Mouse (Mus musculus): ENCODE measurements at regions not wholly inside any gene's neighbourhood (a gene's known extent, or its start where the extent isn't known, plus 50 kb on each side); places are given as distances from the start of the nearest gene placed in this dataset.

DNA sequence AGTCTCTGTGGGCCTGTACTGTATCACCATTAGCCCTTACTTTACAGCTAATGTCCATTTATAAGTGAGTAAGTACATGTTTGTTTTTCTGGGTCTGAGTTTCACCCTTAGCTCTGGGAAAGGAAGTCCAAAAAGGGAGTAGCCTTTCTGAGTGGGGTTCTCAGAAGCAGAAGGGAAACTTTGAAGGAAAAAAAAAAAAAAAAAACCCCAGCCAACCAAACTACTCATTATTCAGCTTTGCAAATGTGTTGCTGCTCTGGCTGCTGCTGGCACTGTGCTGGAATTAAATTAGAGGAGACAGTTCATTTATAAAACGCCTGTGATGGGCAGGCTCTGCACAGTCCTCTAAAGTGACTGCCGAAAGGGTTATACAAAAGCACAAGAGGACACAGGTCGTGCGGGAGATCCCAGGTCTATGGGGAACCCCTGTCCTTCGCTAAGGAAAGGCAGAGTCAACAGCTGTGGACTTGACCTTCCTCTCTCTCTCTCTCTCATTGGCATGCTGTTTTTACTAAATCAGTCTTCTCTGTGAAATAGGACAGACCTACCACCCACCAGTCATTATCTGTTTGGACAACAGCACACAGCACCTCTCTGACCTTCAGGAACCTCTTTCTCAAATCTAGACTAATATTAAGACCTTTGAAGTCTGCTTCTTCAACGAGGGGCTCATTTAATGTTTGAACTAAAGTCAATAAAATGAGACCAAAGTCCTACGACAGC is 165.4 kb downstream of the Cd47 start:
- no peak overlapping the region for H3K4me3 ChIP-seq
- 54% methylated on average over 7 of the region's 7 CpGs for WGBS
- no peaks in the 10 kb centered on the region for H3K27me3 ChIP-seq (replicated peaks; ENCODE audit: low read depth, poor library complexity, severe bottlenecking)
- peaks cover 20% of the 10 kb centered on the region for H3K4me1 ChIP-seq
- H3K36me3 ChIP-seq (replicated peaks) = no peaks in the 10 kb centered on the region
- no peaks in the 10 kb centered on the region for H3K9me3 ChIP-seq
- H3K27ac ChIP-seq (replicated peaks) = no peak overlapping the region
- no peak for DNase-seq (ENCODE audit: low spot score)

DNA sequence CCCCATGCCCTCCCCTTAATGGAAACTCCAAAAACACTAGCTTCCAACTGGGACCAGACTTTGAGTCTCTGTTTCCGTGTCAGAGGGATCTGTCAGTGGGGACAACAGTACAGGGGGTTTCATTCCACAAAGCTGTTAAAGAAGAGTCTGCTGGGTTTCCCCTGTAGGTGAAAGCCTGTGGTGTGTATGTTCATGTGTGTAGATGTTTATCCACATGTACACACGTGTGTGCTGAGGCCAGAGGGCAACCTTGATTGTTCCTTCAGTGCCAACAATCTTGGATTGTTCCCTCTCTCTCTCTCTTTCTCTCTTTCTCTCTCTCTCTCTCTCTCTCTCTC is 165.9 kb downstream of the Cd47 start:
- WGBS = 70% methylated on average over 2 of the region's 2 CpGs

DNA sequence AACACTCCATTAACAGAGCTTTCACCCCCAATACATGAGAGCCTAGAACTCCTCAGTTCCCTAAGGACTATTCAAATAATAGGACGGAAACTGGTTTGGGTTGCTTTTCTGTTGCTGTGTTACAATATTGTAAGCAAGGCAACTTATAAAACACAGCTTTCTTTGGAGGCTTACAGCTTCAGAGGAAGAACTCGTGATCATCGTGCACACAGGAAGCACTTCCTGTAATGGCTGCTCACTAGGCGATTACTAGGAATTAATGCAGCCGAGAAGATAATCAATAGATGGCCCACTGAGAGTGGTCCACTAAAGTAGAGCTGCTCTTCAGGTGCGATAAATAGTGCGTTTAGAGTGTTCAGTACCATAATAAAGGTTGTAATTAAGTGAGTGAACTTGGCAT is 166.8 kb downstream of the Cd47 start:
- 89% methylated on average over 7 of the region's 7 CpGs for WGBS

More for the DNA sequence above, 165.9 kb downstream of the Cd47 start:
- H3K27ac ChIP-seq (replicated peaks) = no peak overlapping the region
- no peak overlapping the region for H3K4me3 ChIP-seq
- peaks cover 20% of the 10 kb centered on the region for H3K4me1 ChIP-seq
- no peaks in the 10 kb centered on the region for H3K9me3 ChIP-seq
- no peaks in the 10 kb centered on the region for H3K36me3 ChIP-seq (replicated peaks)
- no peak for DNase-seq (ENCODE audit: low spot score)
- no peaks in the 10 kb centered on the region for H3K27me3 ChIP-seq (replicated peaks; ENCODE audit: low read depth, poor library complexity, severe bottlenecking)

DNA sequence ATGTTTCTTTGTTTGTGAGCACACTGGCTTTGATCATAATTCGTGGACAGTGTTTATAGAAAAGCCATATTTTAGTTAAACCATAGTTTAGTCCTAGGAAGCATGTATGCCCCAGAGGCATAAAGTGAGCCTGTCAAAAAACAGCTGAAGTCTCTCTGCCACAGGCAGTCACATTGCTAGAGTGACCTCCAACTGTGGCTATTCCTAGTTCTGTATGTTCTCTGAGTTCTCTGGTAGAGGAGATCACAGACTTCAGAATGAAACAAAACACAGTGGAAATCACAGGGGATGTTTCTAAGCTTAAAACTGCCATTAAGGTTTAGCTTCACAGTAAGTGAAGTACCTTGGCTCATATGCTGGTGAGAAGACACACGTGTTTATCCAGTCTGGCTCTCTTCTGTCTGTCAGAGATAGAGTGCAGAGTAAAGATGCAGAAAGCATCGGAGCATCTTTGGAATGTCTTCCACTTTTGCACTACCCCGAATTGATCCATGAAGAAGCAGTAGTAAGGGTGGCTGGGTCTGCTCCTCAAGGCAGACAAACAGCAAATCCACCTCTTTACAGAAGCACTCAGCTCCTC is 168.0 kb downstream of the Cd47 start:
- Histone ChIP-seq H3K27me3 (replicated peaks; ENCODE audit: low read depth, poor library complexity, severe bottlenecking) (no peaks in the 10 kb centered on the region), H3K27ac (replicated peaks) (no peak overlapping the region), H3K4me1 (peaks cover 20% of the 10 kb centered on the region), H3K36me3 (replicated peaks) (no peaks in the 10 kb centered on the region), H3K4me3 (no peak overlapping the region), H3K9me3 (no peaks in the 10 kb centered on the region)
- no peak for DNase-seq (ENCODE audit: low spot score)
- WGBS = 84% methylated on average over 4 of the region's 4 CpGs

More for the DNA sequence above, 166.8 kb downstream of the Cd47 start:
- no peak overlapping the region for H3K4me3 ChIP-seq
- H3K9me3 ChIP-seq = no peaks in the 10 kb centered on the region
- DNase-seq (ENCODE audit: low spot score) = no peak
- no peaks in the 10 kb centered on the region for H3K27me3 ChIP-seq (replicated peaks; ENCODE audit: low read depth, poor library complexity, severe bottlenecking)
- H3K36me3 ChIP-seq (replicated peaks) = no peaks in the 10 kb centered on the region
- no peak overlapping the region for H3K27ac ChIP-seq (replicated peaks)
- H3K4me1 ChIP-seq = peaks cover 20% of the 10 kb centered on the region

DNA sequence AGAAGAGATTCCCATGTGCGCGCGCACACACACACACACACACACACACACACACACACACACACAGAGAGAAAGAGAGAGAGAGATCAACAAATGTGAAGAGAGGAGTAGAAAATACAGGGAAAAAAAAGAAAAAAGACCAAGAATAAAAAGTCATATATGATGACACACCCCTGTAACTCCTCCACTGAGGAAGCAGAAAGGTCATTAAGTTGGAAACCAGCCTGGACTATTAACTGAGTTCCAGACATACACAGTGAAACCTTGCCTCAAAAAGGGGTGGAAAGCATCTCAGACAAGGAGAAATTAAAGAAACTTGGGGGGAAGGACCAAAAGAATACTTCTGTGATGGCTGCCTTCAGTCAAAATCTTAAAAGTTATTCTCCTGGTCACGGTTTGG is 168.7 kb downstream of the Cd47 start:
- H3K9me3 ChIP-seq = no peaks in the 10 kb centered on the region
- H3K4me1 ChIP-seq = peaks cover 20% of the 10 kb centered on the region
- no peaks in the 10 kb centered on the region for H3K36me3 ChIP-seq (replicated peaks)
- H3K27ac ChIP-seq (replicated peaks) = no peak overlapping the region
- H3K4me3 ChIP-seq = no peak overlapping the region
- H3K27me3 ChIP-seq (replicated peaks; ENCODE audit: low read depth, poor library complexity, severe bottlenecking) = no peaks in the 10 kb centered on the region
- no peak for DNase-seq (ENCODE audit: low spot score)
- 90% methylated on average over 4 of the region's 4 CpGs for WGBS

DNA sequence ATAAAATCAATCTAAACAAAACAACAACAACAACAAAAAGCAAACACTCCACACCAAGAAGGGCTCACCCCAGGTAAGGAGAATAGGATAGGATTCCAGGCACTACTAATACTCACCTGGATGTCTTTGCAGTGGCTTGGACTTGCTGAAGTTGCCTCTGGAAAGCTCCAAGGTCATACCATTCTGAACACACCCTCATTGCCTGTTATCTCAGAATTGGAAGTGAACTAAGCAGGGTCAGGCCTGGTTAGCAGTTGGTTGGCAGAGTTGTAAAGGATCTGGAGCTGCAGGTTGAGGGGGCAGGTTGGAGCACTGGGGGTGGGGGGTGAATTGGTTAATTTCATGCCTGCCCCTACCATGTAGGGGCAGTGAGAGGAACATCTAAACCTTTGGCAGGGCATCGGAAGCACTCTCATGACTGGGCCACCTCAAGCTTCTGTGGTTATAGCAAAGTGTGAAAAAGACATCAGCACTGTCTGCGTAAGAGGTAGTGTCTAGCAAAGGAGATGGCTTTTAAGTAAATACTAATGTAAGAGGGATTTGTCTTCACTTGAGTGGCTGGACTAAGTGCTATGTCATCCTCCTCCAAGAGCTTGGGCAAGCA is 169.5 kb downstream of the Cd47 start:
- WGBS = 93% methylated on average over 2 of the region's 2 CpGs

DNA sequence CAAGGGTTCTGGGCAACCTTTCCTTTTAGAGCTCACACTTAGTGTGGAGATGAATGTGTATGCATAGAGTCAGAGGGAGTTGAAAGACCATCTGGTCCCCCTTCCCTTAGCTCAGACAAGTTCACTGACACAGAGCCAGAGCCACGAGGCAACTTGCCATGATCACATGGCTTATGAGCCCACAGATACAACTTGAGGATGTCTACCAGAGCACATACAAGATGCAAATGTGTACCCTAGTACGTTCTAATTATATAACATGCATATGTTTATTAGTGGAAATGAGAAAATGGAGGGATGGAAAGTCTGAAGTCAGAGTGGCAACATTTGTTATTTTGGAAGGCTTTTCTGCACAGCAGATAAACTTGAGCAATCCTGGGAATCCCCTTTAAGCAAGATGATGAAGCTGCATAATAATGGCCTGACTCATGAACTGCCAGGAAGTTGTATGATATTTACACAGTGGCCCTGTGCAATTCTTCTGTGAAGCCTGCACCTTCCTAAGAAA is 170.0 kb downstream of the Cd47 start:
- H3K36me3 ChIP-seq (replicated peaks) = no peaks in the 10 kb centered on the region
- no peak for DNase-seq (ENCODE audit: low spot score)
- H3K4me3 ChIP-seq = no peak overlapping the region
- 77% methylated on average over 2 of the region's 2 CpGs for WGBS
- H3K9me3 ChIP-seq = no peaks in the 10 kb centered on the region
- H3K27ac ChIP-seq (replicated peaks) = no peak overlapping the region
- peaks cover 8% of the 10 kb centered on the region for H3K4me1 ChIP-seq
- no peaks in the 10 kb centered on the region for H3K27me3 ChIP-seq (replicated peaks; ENCODE audit: low read depth, poor library complexity, severe bottlenecking)

More for the DNA sequence above, 169.5 kb downstream of the Cd47 start:
- Histone ChIP-seq H3K4me1 (peaks cover 12% of the 10 kb centered on the region), H3K27ac (replicated peaks) (no peak overlapping the region), H3K4me3 (no peak overlapping the region), H3K36me3 (replicated peaks) (no peaks in the 10 kb centered on the region), H3K9me3 (no peaks in the 10 kb centered on the region), H3K27me3 (replicated peaks; ENCODE audit: low read depth, poor library complexity, severe bottlenecking) (no peaks in the 10 kb centered on the region)
- DNase-seq (ENCODE audit: low spot score) = no peak

DNA sequence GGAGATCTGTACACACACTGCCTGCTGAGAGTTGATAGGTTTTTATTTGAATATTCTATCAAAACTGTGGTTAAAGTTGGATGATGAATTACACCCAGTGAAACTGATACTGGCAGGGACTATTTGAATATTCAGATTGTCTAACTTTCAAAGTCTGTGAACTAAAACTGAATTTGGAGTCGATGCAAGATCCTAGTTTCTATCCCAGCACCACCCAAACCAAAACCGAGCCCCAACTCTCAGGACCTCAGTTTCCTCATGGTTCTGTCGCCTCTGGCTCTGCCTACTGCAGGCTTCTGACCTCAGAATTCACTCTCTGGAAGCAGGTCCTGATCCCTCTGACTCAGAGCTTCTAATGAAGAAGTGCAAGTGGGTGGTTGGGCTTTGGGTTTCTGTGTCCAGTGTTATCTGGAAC is 170.8 kb downstream of the Cd47 start:
- Histone ChIP-seq H3K27ac (replicated peaks) (no peak overlapping the region), H3K4me3 (no peak overlapping the region), H3K36me3 (replicated peaks) (no peaks in the 10 kb centered on the region), H3K27me3 (replicated peaks; ENCODE audit: low read depth, poor library complexity, severe bottlenecking) (no peaks in the 10 kb centered on the region), H3K9me3 (no peaks in the 10 kb centered on the region), H3K4me1 (peaks cover 1% of the 10 kb centered on the region; the same call in 1 of the 2 replicates)
- DNase-seq (ENCODE audit: low spot score) = no peak
- WGBS = 87% methylated on average over 3 of the region's 3 CpGs

DNA sequence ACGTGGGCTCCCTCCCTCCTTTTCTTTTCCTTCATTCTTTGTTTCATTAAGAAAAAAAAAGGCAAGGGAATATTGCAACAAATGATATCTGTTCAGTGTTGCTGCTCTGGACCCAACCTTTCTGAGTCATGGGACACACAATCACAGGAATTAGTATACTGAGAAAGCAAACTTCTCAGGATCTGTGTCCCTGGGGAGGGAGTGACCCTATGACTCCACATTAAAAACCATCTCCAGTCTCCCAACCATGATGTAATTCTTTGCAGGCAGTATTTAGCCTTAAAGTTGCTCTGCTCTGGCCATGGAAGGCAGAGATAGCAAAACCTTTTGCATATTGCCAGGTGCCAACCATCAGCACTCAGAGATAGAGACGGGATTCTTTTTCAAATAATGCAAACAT is 176.9 kb downstream of the Cd47 start:
- Histone ChIP-seq H3K27ac (replicated peaks) (no peak overlapping the region), H3K36me3 (replicated peaks) (no peaks in the 10 kb centered on the region), H3K4me3 (no peak overlapping the region), H3K4me1 (no peaks in the 10 kb centered on the region), H3K9me3 (no peaks in the 10 kb centered on the region), H3K27me3 (replicated peaks; ENCODE audit: low read depth, poor library complexity, severe bottlenecking) (0 out of 2 replicates have a peak, but pooled peaks cover 4% of the 10 kb centered on the region)
- 89% methylated on average over 2 of the region's 2 CpGs for WGBS
- no peak for DNase-seq (ENCODE audit: low spot score)

DNA sequence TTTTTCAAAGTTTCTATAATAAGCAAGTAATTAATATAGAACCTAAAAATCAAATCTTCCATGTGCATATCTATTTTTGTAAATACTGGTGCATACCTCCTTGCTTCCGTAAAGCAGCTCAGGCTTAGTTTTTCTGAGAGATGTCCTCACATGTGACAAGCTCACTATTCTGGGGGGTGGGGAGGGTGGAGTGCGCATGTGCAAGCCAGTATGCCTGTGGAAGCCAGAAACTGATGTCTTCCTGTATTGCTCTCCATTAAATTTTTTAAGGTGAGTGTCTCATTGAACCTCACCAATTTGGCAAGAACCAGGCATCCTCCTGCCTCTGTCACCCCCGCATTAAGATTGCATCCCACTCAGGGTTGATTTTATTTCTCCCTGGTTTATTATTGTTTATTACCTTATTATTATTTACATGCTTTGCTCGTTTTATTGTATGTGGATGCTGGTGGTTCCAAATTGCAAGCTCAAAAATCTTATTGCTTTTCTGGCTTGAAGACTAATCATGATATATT is 179.2 kb downstream of the Cd47 start:
- H3K9me3 ChIP-seq = no peaks in the 10 kb centered on the region
- no peak overlapping the region for H3K4me3 ChIP-seq

DNA sequence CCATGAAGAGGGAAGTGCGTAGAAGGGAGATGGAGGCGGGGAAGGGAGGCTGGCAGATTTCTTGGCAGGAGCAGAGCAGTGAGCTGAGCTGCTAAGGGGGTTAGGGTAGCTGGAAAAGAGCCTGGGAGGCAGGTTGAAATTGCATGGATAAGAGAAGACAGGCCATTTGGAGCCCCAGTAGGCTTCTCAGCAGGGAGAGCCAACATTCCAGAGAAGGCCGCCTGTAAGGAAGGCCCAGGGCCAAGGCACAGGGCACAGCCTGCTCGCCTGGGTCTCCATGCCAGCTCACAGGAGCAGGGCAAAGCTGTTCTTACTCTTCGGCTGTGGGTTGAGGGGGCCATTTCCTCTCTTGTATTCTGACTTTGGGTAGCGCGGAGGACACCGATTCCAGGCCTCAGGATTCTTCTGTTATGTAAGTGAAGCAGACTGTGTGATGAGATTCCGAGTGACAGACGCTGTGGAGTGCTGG is 179.9 kb downstream of the Cd47 start:
- Histone ChIP-seq H3K27ac (replicated peaks) (peak overlapping the region; percentile 30; the same call in 1 of the 2 replicates), H3K27me3 (replicated peaks; ENCODE audit: low read depth, poor library complexity, severe bottlenecking) (0 out of 2 replicates have a peak, but pooled peaks cover 4% of the 10 kb centered on the region), H3K9me3 (no peaks in the 10 kb centered on the region), H3K4me3 (no peak overlapping the region), H3K4me1 (no peaks in the 10 kb centered on the region), H3K36me3 (replicated peaks) (no peaks in the 10 kb centered on the region)
- WGBS = 47% methylated on average over 10 of the region's 10 CpGs
- no peak for DNase-seq (ENCODE audit: low spot score)

More for the DNA sequence above, 179.2 kb downstream of the Cd47 start:
- H3K4me1 ChIP-seq = no peaks in the 10 kb centered on the region
- H3K36me3 ChIP-seq (replicated peaks) = no peaks in the 10 kb centered on the region
- DNase-seq (ENCODE audit: low spot score) = no peak
- WGBS = 87% methylated on average over 4 of the region's 4 CpGs
- H3K27ac ChIP-seq (replicated peaks) = no peak overlapping the region
- 0 out of 2 replicates have a peak, but pooled peaks cover 4% of the 10 kb centered on the region for H3K27me3 ChIP-seq (replicated peaks; ENCODE audit: low read depth, poor library complexity, severe bottlenecking)

DNA sequence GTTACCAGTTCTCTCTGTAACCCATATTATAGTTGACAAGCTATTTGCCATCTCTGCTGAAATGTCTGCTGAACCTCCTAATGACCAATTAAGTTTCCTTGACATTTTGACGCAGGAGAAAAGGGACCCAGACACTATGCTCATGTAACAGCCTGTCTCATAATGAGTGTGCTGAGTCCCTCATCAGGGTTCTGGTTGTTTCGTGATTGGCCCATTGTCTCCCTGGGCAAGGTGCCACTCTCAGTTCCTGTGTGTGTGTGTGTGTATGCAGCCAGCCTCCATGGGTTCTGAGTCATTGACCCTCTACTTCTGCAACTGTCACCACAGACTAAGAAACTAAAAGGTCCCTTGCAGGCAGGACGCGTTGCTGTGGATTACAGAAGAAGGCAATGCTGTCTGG is 181.8 kb downstream of the Cd47 start:
- no peak overlapping the region for H3K27ac ChIP-seq (replicated peaks)
- no peak overlapping the region for H3K4me3 ChIP-seq
- H3K4me1 ChIP-seq = no peaks in the 10 kb centered on the region
- no peak for DNase-seq (ENCODE audit: low spot score)
- 82% methylated on average over 4 of the region's 4 CpGs for WGBS
- H3K27me3 ChIP-seq (replicated peaks; ENCODE audit: low read depth, poor library complexity, severe bottlenecking) = 0 out of 2 replicates have a peak, but pooled peaks cover 4% of the 10 kb centered on the region
- no peaks in the 10 kb centered on the region for H3K9me3 ChIP-seq
- no peaks in the 10 kb centered on the region for H3K36me3 ChIP-seq (replicated peaks)

Measured in embryonic facial prominence, embryonic 10.5 days (tissue).